Mouse (Mus musculus) liver, embryonic 15.5 days (tissue): ENCODE measurements around the gene Rbm20. TPM values are rescaled to one million over a fixed set of nuclear protein-coding genes. Genes with fewer than 3 reads are reported as not detected.

Experiments
- ATAC-seq: fragments of 200-750 bp; cut with Nextera tagmentation; 2 replicates; pipeline ENCODE4 v1.8.0; 2017; ENCODE audit warnings: moderate number of reproducible peaks, mild to moderate bottlenecking, moderate library complexity; ENCODE audit not compliant: insufficient read depth
- H3K27ac ChIP-seq: fragments of 300-500 bp; sonication (generic); replicated peaks from 2 replicates; pipeline ENCODE4 v1.5.1; 2015; ENCODE audit warnings: mild to moderate bottlenecking, inconsistent platforms
- H3K27me3 ChIP-seq: fragments of 300-500 bp; sonication (generic); 2 replicates; pipeline ENCODE4 v1.6.1; 2015; ENCODE audit warnings: mild to moderate bottlenecking, inconsistent platforms
- H3K36me3 ChIP-seq: fragments of 300-500 bp; sonication (generic); replicated peaks from 2 replicates; pipeline ENCODE4 v1.6.1; 2015; ENCODE audit warnings: moderate library complexity, mild to moderate bottlenecking, inconsistent platforms
- H3K4me1 ChIP-seq: fragments of 300-500 bp; sonication (generic); replicated peaks from 2 replicates; pipeline ENCODE4 v1.6.1; 2015; ENCODE audit warnings: inconsistent platforms
- H3K4me2 ChIP-seq: fragments of 300-500 bp; sonication (generic); 2 replicates; pipeline ENCODE4 v1.6.1; 2015; ENCODE audit warnings: moderate library complexity, mild to moderate bottlenecking, inconsistent platforms
- H3K4me3 ChIP-seq: fragments of 300-500 bp; sonication (generic); replicated peaks from 2 replicates; pipeline ENCODE4 v1.5.1; 2015; ENCODE audit warnings: mild to moderate bottlenecking, inconsistent platforms
- H3K9ac ChIP-seq: fragments of 300-500 bp; sonication (generic); 2 replicates; pipeline ENCODE4 v1.6.1; 2015; ENCODE audit warnings: moderate library complexity, mild to moderate bottlenecking, inconsistent platforms
- H3K9me3 ChIP-seq: fragments of 300-500 bp; sonication (generic); replicated peaks from 2 replicates; pipeline ENCODE4 v1.6.1; 2016; ENCODE audit warnings: inconsistent platforms
- WGBS: fragments of 180-500 bp; shearing (Covaris S2); methylation state at CpG from one replicate; pipeline ENCODE4 v1.1.7; 2015; ENCODE audit warnings: mixed read lengths; ENCODE audit not compliant: insufficient replicate concordance; 5-methylcytosine and 5-hydroxymethylcytosine counted together
- polyA plus RNA-seq: library from polyadenylated mRNA; unstranded; fragments of >200 nt; fragmentation: Nextera tagmentation; extraction: Ambion mirVana; gene quantifications from 2 replicates; pipeline ENCODE4 v1.2.1, GENCODE M21; 2015

Gene Rbm20
- polyA plus RNA-seq, 1 experiment from 2014 or later = 0.15 TPM

DNA sequence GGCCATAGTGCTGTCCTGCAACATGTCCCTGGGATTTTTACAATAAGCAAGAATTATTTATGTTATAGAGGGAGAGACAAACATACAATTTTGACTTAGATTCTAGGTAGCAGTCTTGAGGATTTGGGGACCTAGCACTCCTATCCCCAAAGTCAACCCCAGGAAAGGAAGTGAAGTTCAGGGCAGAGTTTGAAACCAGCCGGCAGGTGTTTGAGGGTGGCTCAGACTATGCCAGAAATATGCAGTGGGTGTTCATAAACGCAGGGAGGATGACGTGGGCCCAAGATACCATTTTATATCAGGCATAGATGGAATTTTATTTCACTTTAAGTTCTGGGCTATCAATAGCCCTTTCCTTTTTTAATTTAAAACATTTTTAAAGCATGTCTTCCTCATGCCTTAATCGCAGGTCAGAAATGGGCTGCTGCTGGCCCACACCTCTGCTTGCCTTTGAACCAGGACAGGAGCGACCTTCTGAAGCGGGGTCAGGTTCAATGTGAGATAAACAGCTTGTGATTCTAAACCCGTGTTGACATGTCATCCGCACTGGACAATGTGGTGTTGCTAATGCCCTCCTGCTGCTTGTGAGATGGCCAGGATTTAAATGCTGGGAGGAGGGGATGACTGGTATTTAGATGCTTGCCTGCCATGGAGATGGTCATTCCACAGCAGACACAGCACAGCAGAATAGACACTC, 62.6 kb downstream of the Rbm20 start:
- Histone ChIP-seq H3K36me3 (no peaks in the 10 kb centered on the region), H3K9me3 (no peaks in the 10 kb centered on the region), H3K27me3 (no peaks in the 10 kb centered on the region), H3K4me3 (no peak overlapping the region), H3K4me2 (no peak overlapping the region), H3K27ac (no peak overlapping the region), H3K4me1 (no peaks in the 10 kb centered on the region), H3K9ac (no peak overlapping the region)
- 65% methylated on average over 8 of the region's 8 CpGs for WGBS
- no peak for ATAC-seq

DNA sequence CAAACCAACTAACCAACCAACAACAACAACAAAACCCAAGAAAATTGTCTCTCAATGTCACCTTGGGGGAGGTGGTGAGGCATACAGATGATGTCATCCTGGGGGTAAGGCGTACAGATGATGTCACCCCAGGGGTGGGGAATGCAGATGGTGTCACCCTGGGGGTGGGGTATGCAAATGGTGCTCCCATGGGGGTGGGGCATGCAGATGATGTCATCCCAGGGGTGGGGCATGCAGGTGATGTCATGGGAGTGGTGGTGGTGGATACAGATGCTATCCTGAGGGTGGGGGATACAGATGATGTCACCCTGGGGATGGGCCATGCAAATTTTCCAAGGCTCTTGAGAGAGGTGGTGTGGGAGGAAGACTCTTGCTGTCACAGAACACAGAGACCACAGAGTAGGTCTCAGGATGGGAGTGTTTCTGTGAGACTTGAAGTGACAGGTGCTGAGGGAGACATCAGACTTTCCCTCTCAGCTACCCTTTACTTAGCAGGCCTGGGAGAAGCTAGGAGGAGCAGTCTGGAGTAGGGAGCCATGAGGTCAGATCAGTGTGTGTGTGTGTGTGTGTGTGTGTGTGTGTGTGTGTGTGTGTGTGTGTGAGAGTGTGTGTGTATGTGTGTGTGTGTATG, 63.8 kb downstream of the Rbm20 start:
- ATAC-seq = no peak
- Histone ChIP-seq H3K4me1 (no peaks in the 10 kb centered on the region), H3K27ac (no peak overlapping the region), H3K4me2 (no peak overlapping the region), H3K9ac (no peak overlapping the region), H3K27me3 (no peaks in the 10 kb centered on the region), H3K9me3 (no peaks in the 10 kb centered on the region), H3K36me3 (no peaks in the 10 kb centered on the region), H3K4me3 (no peak overlapping the region)
- 77% methylated on average over 1 of the region's 1 CpGs for WGBS

DNA sequence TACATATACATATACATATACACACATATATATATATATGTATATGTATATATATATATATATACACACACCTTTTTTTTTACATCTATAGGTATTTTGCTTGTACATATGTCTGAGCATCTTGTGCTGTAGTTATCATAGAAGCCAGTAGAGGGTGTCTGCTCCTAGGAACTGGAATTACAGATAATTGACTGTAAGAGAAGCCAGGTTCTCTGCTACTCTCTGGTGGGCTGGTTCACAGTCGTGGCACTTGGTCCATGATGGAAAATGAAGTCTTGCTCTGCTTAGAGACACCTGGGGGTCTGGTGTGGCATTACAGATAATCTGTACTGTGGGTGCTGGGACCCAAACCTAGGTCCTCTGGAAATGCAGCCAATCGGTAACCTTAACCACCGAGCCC, 64.8 kb downstream of the Rbm20 start:
- 51% methylated on average over 3 of the region's 3 CpGs for WGBS
- Histone ChIP-seq H3K9me3 (no peaks in the 10 kb centered on the region), H3K9ac (no peak overlapping the region), H3K27ac (no peak overlapping the region), H3K27me3 (no peaks in the 10 kb centered on the region), H3K4me3 (no peak overlapping the region), H3K36me3 (no peaks in the 10 kb centered on the region), H3K4me1 (no peaks in the 10 kb centered on the region), H3K4me2 (no peak overlapping the region)
- ATAC-seq = no peak

DNA sequence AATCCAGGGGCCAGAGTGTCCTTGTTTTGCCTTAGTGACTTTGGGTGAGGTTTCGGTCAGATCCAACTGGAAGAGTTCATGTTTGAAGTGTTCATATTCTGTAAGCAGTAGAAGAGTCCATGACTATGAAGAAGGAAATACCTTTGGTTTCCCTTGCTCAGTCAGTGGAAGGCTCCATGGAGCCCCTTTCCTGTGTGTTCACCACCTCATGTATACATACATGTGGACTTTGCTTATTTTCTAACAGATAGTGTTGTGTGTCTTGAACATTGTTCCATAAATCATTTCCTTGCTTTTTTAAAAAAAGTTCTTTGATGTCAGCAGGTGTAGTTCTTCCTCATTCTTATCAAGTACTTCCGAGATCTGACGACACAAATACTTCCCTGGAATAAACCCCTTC, 68.2 kb downstream of the Rbm20 start:
- 61% methylated on average over 3 of the region's 3 CpGs for WGBS
- ATAC-seq = no peak
- no peaks in the 10 kb centered on the region for H3K9me3 ChIP-seq
- H3K36me3 ChIP-seq = no peaks in the 10 kb centered on the region
- H3K4me2 ChIP-seq = no peak overlapping the region
- no peak overlapping the region for H3K4me3 ChIP-seq
- no peak overlapping the region for H3K27ac ChIP-seq
- no peaks in the 10 kb centered on the region for H3K4me1 ChIP-seq
- no peaks in the 10 kb centered on the region for H3K27me3 ChIP-seq
- H3K9ac ChIP-seq = no peak overlapping the region

DNA sequence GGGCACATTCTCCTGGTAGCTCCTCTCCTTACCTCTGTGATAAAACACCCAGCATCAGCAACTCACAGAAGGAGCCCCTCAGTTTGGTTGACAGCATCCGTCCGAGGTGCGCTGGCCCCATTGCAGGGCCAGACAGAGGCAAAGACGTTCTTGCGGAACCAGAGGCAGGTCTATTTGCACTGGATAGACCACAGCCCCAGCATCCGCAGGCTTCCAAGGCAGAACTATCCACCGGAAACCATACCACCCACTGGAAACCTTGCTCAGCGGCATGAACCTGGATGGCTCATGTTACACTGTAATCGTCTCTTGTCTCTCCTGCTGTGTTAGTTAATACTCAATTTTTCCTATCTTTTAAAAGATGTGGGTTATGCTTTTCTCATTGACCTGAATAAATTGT, 69.0 kb downstream of the Rbm20 start:
- no peak for ATAC-seq
- Histone ChIP-seq H3K4me1 (no peaks in the 10 kb centered on the region), H3K36me3 (no peaks in the 10 kb centered on the region), H3K4me3 (no peak overlapping the region), H3K4me2 (no peak overlapping the region), H3K27ac (no peak overlapping the region), H3K9me3 (no peaks in the 10 kb centered on the region), H3K9ac (no peak overlapping the region), H3K27me3 (no peaks in the 10 kb centered on the region)
- WGBS = 68% methylated on average over 9 of the region's 9 CpGs

DNA sequence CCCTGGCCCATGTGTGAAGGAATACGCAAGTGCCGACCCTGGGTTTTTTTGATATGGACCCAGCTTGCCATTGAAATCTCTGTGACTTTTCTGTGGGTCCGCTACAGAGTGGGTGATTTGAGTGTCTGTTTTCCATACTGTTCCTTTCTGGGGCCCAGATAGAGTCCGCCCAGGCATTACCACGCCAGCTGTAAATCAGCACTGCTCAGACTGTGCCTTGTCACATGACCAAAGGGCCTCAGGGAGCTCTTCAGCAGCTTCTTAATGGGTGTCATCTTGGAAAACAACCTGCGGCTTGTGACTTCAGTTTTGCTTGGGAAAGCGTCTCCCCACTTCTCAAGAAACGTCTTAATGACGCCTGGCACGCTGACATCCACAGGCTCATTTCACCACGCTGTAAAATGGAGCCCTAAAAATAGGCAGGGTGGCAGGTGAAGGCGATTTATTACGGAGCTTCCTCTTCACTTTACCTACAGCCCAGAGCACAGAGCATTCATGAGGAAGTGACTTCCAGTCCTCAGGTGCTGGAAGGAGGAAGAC, 71.2 kb downstream of the Rbm20 start:
- 66% methylated on average over 13 of the region's 13 CpGs for WGBS
- no peaks in the 10 kb centered on the region for H3K27me3 ChIP-seq
- H3K4me1 ChIP-seq = no peaks in the 10 kb centered on the region
- H3K9ac ChIP-seq = no peak overlapping the region
- no peak overlapping the region for H3K27ac ChIP-seq
- H3K36me3 ChIP-seq = no peaks in the 10 kb centered on the region
- no peaks in the 10 kb centered on the region for H3K9me3 ChIP-seq
- no peak overlapping the region for H3K4me3 ChIP-seq
- H3K4me2 ChIP-seq = no peak overlapping the region
- no peak for ATAC-seq

DNA sequence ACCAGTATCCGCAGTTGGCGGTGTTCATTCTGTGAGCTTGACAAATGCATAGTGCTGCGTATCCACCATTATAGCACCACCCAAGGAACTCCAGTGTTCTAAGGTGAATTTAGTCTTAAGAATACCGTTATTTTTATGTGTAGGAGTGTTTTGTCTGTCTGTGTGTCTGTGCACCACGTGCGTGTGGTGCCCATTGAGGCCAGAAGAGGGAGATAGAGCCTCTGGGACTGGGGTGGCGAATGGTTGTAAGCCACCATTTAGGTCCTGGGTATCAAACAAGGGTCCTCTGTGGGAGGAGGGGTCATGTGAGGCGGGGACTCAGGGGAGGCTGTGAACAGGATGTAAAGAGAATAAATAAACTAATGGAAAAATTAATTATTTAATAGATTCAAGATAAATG, 72.2 kb downstream of the Rbm20 start:
- Histone ChIP-seq H3K4me3 (no peak overlapping the region), H3K9ac (no peak overlapping the region), H3K36me3 (no peaks in the 10 kb centered on the region), H3K27ac (no peak overlapping the region), H3K27me3 (no peaks in the 10 kb centered on the region), H3K9me3 (no peaks in the 10 kb centered on the region), H3K4me1 (no peaks in the 10 kb centered on the region), H3K4me2 (no peak overlapping the region)
- WGBS = 78% methylated on average over 8 of the region's 8 CpGs
- ATAC-seq = no peak

DNA sequence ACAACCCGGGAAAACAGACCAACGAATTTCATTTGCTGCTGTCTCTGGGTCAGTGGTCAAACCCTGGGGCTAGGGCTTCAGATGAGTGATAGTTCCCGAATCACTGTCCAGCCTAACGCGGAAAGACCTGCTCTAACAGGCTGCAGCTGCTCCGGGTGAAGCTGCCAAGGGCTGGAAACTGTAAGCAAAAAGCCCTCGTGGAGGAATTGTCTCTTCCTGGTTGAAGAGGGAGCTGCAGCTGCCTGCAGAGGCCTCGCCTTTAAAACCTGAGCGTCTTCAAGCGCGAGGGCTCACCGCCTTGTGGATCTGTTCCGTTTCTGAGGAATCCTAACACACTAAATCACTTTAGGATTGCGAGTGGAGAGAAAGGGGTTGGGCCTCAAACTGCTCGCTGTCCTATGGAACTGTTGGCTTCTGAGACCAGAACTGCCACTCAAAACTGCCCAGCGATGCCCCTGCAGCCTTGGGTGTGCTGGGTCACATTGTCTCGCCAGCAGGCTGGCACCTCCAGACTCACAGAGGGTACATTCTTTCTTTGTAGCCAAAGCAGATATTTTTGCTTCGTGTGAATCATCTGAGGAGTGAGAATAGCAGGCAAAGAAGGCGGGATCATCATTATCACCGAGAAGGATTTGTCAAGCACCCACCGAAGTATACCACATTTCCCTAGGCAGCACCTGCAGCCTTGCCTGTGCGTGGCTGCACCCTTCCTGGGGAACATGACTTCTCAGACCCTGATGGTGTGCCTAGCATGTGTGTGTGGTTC, 74.5 kb downstream of the Rbm20 start:
- no peaks in the 10 kb centered on the region for H3K9me3 ChIP-seq
- no peak for ATAC-seq
- no peak overlapping the region for H3K4me2 ChIP-seq
- no peak overlapping the region for H3K27ac ChIP-seq
- H3K27me3 ChIP-seq = no peaks in the 10 kb centered on the region
- H3K9ac ChIP-seq = no peak overlapping the region
- H3K4me1 ChIP-seq = no peaks in the 10 kb centered on the region
- H3K4me3 ChIP-seq = no peak overlapping the region
- WGBS = 57% methylated on average over 22 of the region's 22 CpGs
- H3K36me3 ChIP-seq = no peaks in the 10 kb centered on the region

DNA sequence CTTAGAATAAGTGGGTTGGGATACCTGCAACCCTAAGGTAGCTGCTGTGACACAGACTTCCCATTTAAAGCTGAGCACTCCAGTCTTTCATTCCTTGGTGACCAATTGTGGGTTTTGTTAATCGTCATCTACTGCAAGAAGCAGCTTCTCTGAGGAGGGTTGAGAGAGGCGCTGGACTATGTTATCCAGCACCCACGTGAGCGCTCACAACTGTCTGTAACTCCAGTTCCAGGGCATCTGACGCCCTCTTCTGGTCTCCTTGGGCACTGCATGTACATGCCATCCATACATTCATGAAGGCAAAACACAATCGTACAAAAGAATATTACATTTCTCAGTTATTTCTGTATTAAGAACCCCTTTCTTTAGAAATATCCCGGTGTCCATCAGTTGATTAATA, 75.9 kb downstream of the Rbm20 start:
- H3K4me3 ChIP-seq = no peak overlapping the region
- no peaks in the 10 kb centered on the region for H3K9me3 ChIP-seq
- no peaks in the 10 kb centered on the region for H3K4me1 ChIP-seq
- ATAC-seq = no peak
- H3K36me3 ChIP-seq = no peaks in the 10 kb centered on the region
- H3K27ac ChIP-seq = no peak overlapping the region
- H3K9ac ChIP-seq = no peak overlapping the region
- H3K4me2 ChIP-seq = no peak overlapping the region
- 44% methylated on average over 7 of the region's 7 CpGs for WGBS
- H3K27me3 ChIP-seq = no peaks in the 10 kb centered on the region

DNA sequence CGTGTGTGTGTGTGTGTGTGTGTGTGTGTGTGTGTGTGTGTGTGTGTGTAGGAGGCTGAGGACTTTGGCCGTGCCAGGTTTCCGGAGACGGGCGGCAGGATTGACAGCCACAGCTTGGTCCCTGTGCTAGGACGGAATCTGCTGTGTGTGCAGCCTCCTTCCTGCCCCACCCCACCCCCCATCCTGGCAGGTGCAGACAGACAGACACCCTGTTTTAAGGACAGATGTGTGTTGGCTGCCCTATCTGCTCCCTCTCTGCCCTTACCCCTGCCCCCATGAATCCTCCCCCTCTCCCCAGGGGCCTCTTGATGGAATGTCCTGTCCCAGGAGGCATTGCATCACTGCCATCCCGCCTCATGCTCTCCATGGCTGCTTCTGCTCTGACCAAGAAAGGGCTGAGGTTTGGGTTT, 77.3 kb downstream of the Rbm20 start:
- Histone ChIP-seq H3K9ac (no peak overlapping the region), H3K9me3 (no peaks in the 10 kb centered on the region), H3K4me1 (no peaks in the 10 kb centered on the region), H3K4me2 (no peak overlapping the region), H3K4me3 (no peak overlapping the region), H3K27ac (no peak overlapping the region), H3K27me3 (no peaks in the 10 kb centered on the region), H3K36me3 (no peaks in the 10 kb centered on the region)
- WGBS = 46% methylated on average over 7 of the region's 7 CpGs
- no peak for ATAC-seq

DNA sequence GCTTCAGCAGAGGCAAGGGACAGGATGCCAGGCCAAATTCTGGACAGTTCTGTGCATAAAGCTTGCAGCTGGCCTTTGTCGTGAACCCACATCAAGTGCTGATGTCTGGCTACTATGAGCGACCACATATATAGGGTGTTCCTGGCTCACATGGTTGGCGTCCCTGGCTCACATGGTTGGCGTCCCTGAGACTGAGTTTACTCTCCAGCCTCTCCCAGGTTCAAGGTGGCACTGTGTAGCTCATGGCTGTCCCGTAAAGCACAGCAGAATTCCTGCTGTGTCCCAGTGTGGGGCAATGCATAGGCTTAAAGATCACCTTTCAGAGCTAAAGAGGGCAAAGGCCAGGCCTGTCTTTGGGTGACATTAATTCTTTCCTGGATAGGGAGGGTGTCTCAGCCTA, 78.2 kb downstream of the Rbm20 start:
- Histone ChIP-seq H3K9ac (no peak overlapping the region), H3K4me3 (no peak overlapping the region), H3K4me2 (no peak overlapping the region), H3K27ac (no peak overlapping the region), H3K27me3 (no peaks in the 10 kb centered on the region), H3K9me3 (no peaks in the 10 kb centered on the region), H3K36me3 (no peaks in the 10 kb centered on the region), H3K4me1 (no peaks in the 10 kb centered on the region)
- 60% methylated on average over 5 of the region's 5 CpGs for WGBS
- ATAC-seq = no peak
